8 mouse cellular contexts compared by ENCODE assay signal in the genomic region with DNA sequence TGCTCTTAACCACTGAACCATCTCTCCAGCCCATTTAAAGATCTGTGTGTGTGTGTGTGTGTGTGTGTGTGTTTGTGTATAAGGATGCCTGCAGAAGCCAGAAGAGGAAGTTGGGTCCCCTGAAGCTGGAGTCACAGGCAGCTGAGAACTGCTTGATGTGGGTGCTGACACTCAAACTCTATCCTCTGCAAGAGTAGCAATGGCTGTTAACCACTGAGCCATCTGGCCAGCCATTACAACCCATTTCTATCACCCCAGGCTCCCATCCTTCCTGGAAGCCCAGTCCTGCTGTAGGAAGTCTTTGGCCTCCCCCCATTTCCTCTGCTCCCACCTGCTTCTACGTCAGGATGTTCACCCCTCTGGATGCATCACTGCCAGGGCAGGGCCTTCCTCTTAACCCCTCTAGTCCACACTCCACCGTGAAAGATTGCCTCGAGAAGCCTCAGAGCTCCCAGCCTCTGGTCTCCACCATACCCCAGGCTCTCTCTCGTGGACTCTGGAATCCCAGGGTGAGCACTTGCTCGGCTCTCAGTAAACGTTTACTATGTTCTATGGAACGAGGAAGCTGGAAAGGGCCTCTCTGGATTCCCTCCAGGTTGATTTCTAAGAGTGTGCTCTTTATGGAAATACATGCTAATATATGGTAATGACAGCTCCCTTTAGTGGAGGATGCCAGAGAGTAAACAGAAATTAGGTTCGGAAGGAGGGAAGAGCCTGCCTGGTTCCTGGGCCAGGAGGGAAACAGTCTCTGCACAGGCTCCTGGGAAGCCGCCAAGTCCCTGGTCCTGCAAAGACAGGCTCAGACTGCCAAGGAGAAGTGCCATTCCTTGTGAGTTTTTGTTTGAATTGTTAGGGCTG. TPM values are rescaled to one million over a fixed set of nuclear protein-coding genes. Genes with fewer than 3 reads are reported as not detected.
DNase-seq lines count a peak whose midpoint lies in the region; ATAC-seq and TF ChIP-seq lines count a peak whose summit lies in the region.

No protein-coding gene starts in this region.

- peaks cover 45% of the 10 kb centered on the region for H3K4me1 ChIP-seq in forebrain, embryonic 15.5 days
- H3K4me1 ChIP-seq in forebrain, embryonic 11.5 days (replicated peaks; ENCODE audit: control insufficient read depth, insufficient read depth, low read length) = peaks cover 3% of the 10 kb centered on the region; the same call in 1 of the 2 replicates
- H3K4me1 ChIP-seq in hindbrain, postnatal 0 days (ENCODE audit: insufficient read depth, low read length) = peaks cover 4% of the 10 kb centered on the region; the same call in 1 of the 2 replicates
- 0 out of 2 replicates have a peak, but pooled peaks cover 7% of the 10 kb centered on the region for H3K4me1 ChIP-seq in lung, embryonic 14.5 days (ENCODE audit: insufficient read depth)
- 0 out of 2 replicates have a peak, but pooled peaks cover 5% of the 10 kb centered on the region for H3K4me1 ChIP-seq in stomach, embryonic 14.5 days (ENCODE audit: control insufficient read depth, insufficient read depth, low read length)

- ATAC-seq in forebrain, embryonic 15.5 days (replicated peaks) = peak; percentile 56
- ATAC-seq in forebrain, embryonic 11.5 days (replicated peaks; ENCODE audit: low FRiP score) = no peak
- no peak for ATAC-seq in hindbrain, postnatal 0 days
- ATAC-seq in lung, embryonic 14.5 days (ENCODE audit: insufficient read depth) = 0 out of 2 replicates have a peak, but pooled peaks have one; percentile 6
- ATAC-seq in stomach, embryonic 14.5 days (ENCODE audit: insufficient number of reproducible peaks, insufficient read depth, low FRiP score, low read depth) = no peak
- no peak for ATAC-seq in megakaryocyte-erythroid progenitor cell, adult 5-6 weeks (replicated peaks; ENCODE audit: low FRiP score, low TSS enrichment, poor library complexity, severe bottlenecking)

- H3K27ac ChIP-seq in forebrain, embryonic 15.5 days (replicated peaks) = peak overlapping the region; percentile 85
- H3K27ac ChIP-seq in forebrain, embryonic 11.5 days (ENCODE audit: low read depth, low read length) = no peak overlapping the region
- peak overlapping the region; percentile 26; the same call in 1 of the 2 replicates for H3K27ac ChIP-seq in hindbrain, postnatal 0 days
- peak overlapping the region; percentile 83 for H3K27ac ChIP-seq in lung, embryonic 14.5 days (ENCODE audit: low read depth)
- no peak overlapping the region for H3K27ac ChIP-seq in stomach, embryonic 14.5 days (ENCODE audit: low read length)

- no peaks in the 10 kb centered on the region; the same call in 1 of the 2 replicates for H3K27me3 ChIP-seq in forebrain, embryonic 15.5 days
- no peaks in the 10 kb centered on the region for H3K27me3 ChIP-seq in forebrain, embryonic 11.5 days (ENCODE audit: control insufficient read depth, insufficient read depth, low read length)
- no peaks in the 10 kb centered on the region for H3K27me3 ChIP-seq in hindbrain, postnatal 0 days (ENCODE audit: insufficient read depth, low read length)
- H3K27me3 ChIP-seq in lung, embryonic 14.5 days (ENCODE audit: insufficient read depth, low read length) = no peaks in the 10 kb centered on the region
- no peaks in the 10 kb centered on the region for H3K27me3 ChIP-seq in stomach, embryonic 14.5 days (ENCODE audit: control insufficient read depth, insufficient read depth, low read length)

- TF ChIP-seq CTCF in hindbrain, postnatal 0 days (IDR thresholded peaks at IDR 0.05; ENCODE audit: low read depth) = no peak
- no peak for TF ChIP-seq CTCF in lung, embryonic 14.5 days (IDR thresholded peaks at IDR 0.05; ENCODE audit: low read depth)

- no peaks in the 10 kb centered on the region for H3K9me3 ChIP-seq in forebrain, embryonic 15.5 days
- no peaks in the 10 kb centered on the region for H3K9me3 ChIP-seq in forebrain, embryonic 11.5 days (ENCODE audit: control insufficient read depth, low read length)
- H3K9me3 ChIP-seq in hindbrain, postnatal 0 days (ENCODE audit: low read length) = no peaks in the 10 kb centered on the region
- no peaks in the 10 kb centered on the region for H3K9me3 ChIP-seq in lung, embryonic 14.5 days (ENCODE audit: low read depth, low read length)
- no peaks in the 10 kb centered on the region for H3K9me3 ChIP-seq in stomach, embryonic 14.5 days (ENCODE audit: control insufficient read depth, low read depth, low read length)

- 0 out of 2 replicates have a peak overlapping the region, but pooled peaks have one; percentile 9 for H3K4me2 ChIP-seq in forebrain, embryonic 15.5 days (replicated peaks)
- no peak overlapping the region for H3K4me2 ChIP-seq in forebrain, embryonic 11.5 days (ENCODE audit: low read depth, low read length, severe bottlenecking)
- no peak overlapping the region for H3K4me2 ChIP-seq in hindbrain, postnatal 0 days (ENCODE audit: low read depth, low read length)
- H3K4me2 ChIP-seq in lung, embryonic 14.5 days = peak overlapping the region; percentile 18; the same call in 1 of the 2 replicates
- no peak overlapping the region for H3K4me2 ChIP-seq in stomach, embryonic 14.5 days (replicated peaks; ENCODE audit: low read depth, low read length)

- DNase-seq in forebrain, embryonic 11.5 days (ENCODE audit: low spot score) = no peak
- DNase-seq in spleen, postnatal 36 days (ENCODE audit: low spot score in 2 of 2) = peak; percentile 55 to 58
- DNase-seq in spleen, postnatal 14 days (ENCODE audit: low spot score in 2 of 2) = no peak
- DNase-seq in hindbrain, postnatal 0 days (ENCODE audit: low spot score) = peak; percentile 79
- DNase-seq in lung, embryonic 14.5 days = peak; percentile 78

- peaks cover 5% of the 10 kb centered on the region; the same call in 1 of the 2 replicates for H3K36me3 ChIP-seq in forebrain, embryonic 15.5 days
- H3K36me3 ChIP-seq in forebrain, embryonic 11.5 days (ENCODE audit: control insufficient read depth, insufficient read depth, low read length) = no peaks in the 10 kb centered on the region
- H3K36me3 ChIP-seq in hindbrain, postnatal 0 days (ENCODE audit: insufficient read depth, low read length) = peaks cover 12% of the 10 kb centered on the region
- H3K36me3 ChIP-seq in lung, embryonic 14.5 days (ENCODE audit: insufficient read depth) = peaks cover 13% of the 10 kb centered on the region; the same call in 1 of the 2 replicates
- peaks cover 8% of the 10 kb centered on the region for H3K36me3 ChIP-seq in stomach, embryonic 14.5 days (ENCODE audit: control insufficient read depth, insufficient read depth, low read length)

- WGBS in forebrain, embryonic 15.5 days = 18% methylated on average over 9 of the region's 9 CpGs
- 64% methylated on average over 9 of the region's 9 CpGs for WGBS in forebrain, embryonic 11.5 days
- 23% methylated on average over 9 of the region's 9 CpGs for WGBS in hindbrain, postnatal 0 days
- 29% methylated on average over 9 of the region's 9 CpGs for WGBS in lung, embryonic 14.5 days
- 33% methylated on average over 9 of the region's 9 CpGs for WGBS in stomach, embryonic 14.5 days

- H3K9ac ChIP-seq in forebrain, embryonic 15.5 days (replicated peaks) = no peak overlapping the region; the same call in 1 of the 2 replicates
- H3K9ac ChIP-seq in forebrain, embryonic 11.5 days (ENCODE audit: low read length) = no peak overlapping the region
- H3K9ac ChIP-seq in hindbrain, postnatal 0 days (replicated peaks; ENCODE audit: low read length) = no peak overlapping the region
- no peak overlapping the region; the same call in 1 of the 2 replicates for H3K9ac ChIP-seq in lung, embryonic 14.5 days
- H3K9ac ChIP-seq in stomach, embryonic 14.5 days (replicated peaks; ENCODE audit: low read depth, low read length) = 0 out of 2 replicates have a peak overlapping the region, but pooled peaks have one; percentile 6

- H3K4me3 ChIP-seq in forebrain, embryonic 15.5 days = no peak overlapping the region
- H3K4me3 ChIP-seq in forebrain, embryonic 11.5 days (ENCODE audit: low read depth, low read length) = no peak overlapping the region
- no peak overlapping the region for H3K4me3 ChIP-seq in hindbrain, postnatal 0 days (ENCODE audit: low read length)
- H3K4me3 ChIP-seq in lung, embryonic 14.5 days (ENCODE audit: low read depth, low read length) = no peak overlapping the region
- H3K4me3 ChIP-seq in stomach, embryonic 14.5 days (ENCODE audit: low read depth, low read length) = no peak overlapping the region

RNA-seq across cellular contexts. Expression of gene Orai2, which starts 3.3 kb away (rescaled TPM):
- polyA plus RNA-seq in forebrain, embryonic 15.5 days (2015; fragmentation: Nextera tagmentation; extraction: Ambion mirVana) = 35.0 and 39.1 TPM in 2 replicates
- polyA plus RNA-seq in forebrain, embryonic 11.5 days (2014; fragmentation: Nextera tagmentation; extraction: Ambion mirVana) = 8.4 and 9.3 TPM in 2 replicates
- total RNA-seq in hindbrain, postnatal 0 days (2014; rRNA removed) = 122 and 148 TPM in 2 replicates
- 50.6 and 56.8 TPM in 2 replicates for polyA plus RNA-seq in hindbrain, postnatal 0 days (2015; fragmentation: Nextera tagmentation; extraction: Ambion mirVana)
- polyA plus RNA-seq in lung, embryonic 14.5 days (2014; fragmentation: Nextera tagmentation; extraction: Ambion mirVana) = 7.0 and 7.1 TPM in 2 replicates
- polyA plus RNA-seq in stomach, embryonic 14.5 days (2014; fragmentation: Nextera tagmentation; extraction: Ambion mirVana) = 7.0 and 7.8 TPM in 2 replicates
- 14.5 and 20.3 TPM in 2 replicates for total RNA-seq in megakaryocyte-erythroid progenitor cell, adult 5-6 weeks (2014; fragmentation: Nextera tagmentation)
- total RNA-seq in megakaryocyte-erythroid progenitor cell, adult 5-6 weeks (2017) = 10.1 and 23.9 TPM in 2 replicates

RNA-seq across cellular contexts. Expression of gene Prkrip1, which starts 24.9 kb away (rescaled TPM):
- polyA plus RNA-seq in forebrain, embryonic 15.5 days (2015; fragmentation: Nextera tagmentation; extraction: Ambion mirVana) = 58.5 and 65.9 TPM in 2 replicates
- 66.8 and 81.3 TPM in 2 replicates for polyA plus RNA-seq in forebrain, embryonic 11.5 days (2014; fragmentation: Nextera tagmentation; extraction: Ambion mirVana)
- 11.2 and 15.1 TPM in 2 replicates for total RNA-seq in hindbrain, postnatal 0 days (2014; rRNA removed)
- 58.7 and 59.0 TPM in 2 replicates for polyA plus RNA-seq in hindbrain, postnatal 0 days (2015; fragmentation: Nextera tagmentation; extraction: Ambion mirVana)
- polyA plus RNA-seq in lung, embryonic 14.5 days (2014; fragmentation: Nextera tagmentation; extraction: Ambion mirVana) = 52.1 and 60.3 TPM in 2 replicates
- 49.5 and 50.9 TPM in 2 replicates for polyA plus RNA-seq in stomach, embryonic 14.5 days (2014; fragmentation: Nextera tagmentation; extraction: Ambion mirVana)
- total RNA-seq in megakaryocyte-erythroid progenitor cell, adult 5-6 weeks (2014; fragmentation: Nextera tagmentation) = 24.2 and 32.6 TPM in 2 replicates
- 67.4 and 131 TPM in 2 replicates for total RNA-seq in megakaryocyte-erythroid progenitor cell, adult 5-6 weeks (2017)

RNA-seq across cellular contexts. Expression of gene Alkbh4, which starts 37.9 kb away (rescaled TPM):
- polyA plus RNA-seq in forebrain, embryonic 15.5 days (2015; fragmentation: Nextera tagmentation; extraction: Ambion mirVana) = 18.4 and 19.5 TPM in 2 replicates
- polyA plus RNA-seq in forebrain, embryonic 11.5 days (2014; fragmentation: Nextera tagmentation; extraction: Ambion mirVana) = 23.2 and 24.5 TPM in 2 replicates
- 17.6 and 21.9 TPM in 2 replicates for total RNA-seq in hindbrain, postnatal 0 days (2014; rRNA removed)
- 15.2 and 15.4 TPM in 2 replicates for polyA plus RNA-seq in hindbrain, postnatal 0 days (2015; fragmentation: Nextera tagmentation; extraction: Ambion mirVana)
- 12.9 and 14.8 TPM in 2 replicates for polyA plus RNA-seq in lung, embryonic 14.5 days (2014; fragmentation: Nextera tagmentation; extraction: Ambion mirVana)
- polyA plus RNA-seq in stomach, embryonic 14.5 days (2014; fragmentation: Nextera tagmentation; extraction: Ambion mirVana) = 16.2 and 18.1 TPM in 2 replicates
- 12.1 and 19.2 TPM in 2 replicates for total RNA-seq in megakaryocyte-erythroid progenitor cell, adult 5-6 weeks (2014; fragmentation: Nextera tagmentation)
- total RNA-seq in megakaryocyte-erythroid progenitor cell, adult 5-6 weeks (2017) = 8.1 and 8.5 TPM in 2 replicates

RNA-seq across cellular contexts. Expression of gene Lrwd1, which starts 38.0 kb away (rescaled TPM):
- polyA plus RNA-seq in forebrain, embryonic 15.5 days (2015; fragmentation: Nextera tagmentation; extraction: Ambion mirVana) = 36.8 and 36.9 TPM in 2 replicates
- 48.1 and 53.3 TPM in 2 replicates for polyA plus RNA-seq in forebrain, embryonic 11.5 days (2014; fragmentation: Nextera tagmentation; extraction: Ambion mirVana)
- total RNA-seq in hindbrain, postnatal 0 days (2014; rRNA removed) = 32.9 and 35.8 TPM in 2 replicates
- polyA plus RNA-seq in hindbrain, postnatal 0 days (2015; fragmentation: Nextera tagmentation; extraction: Ambion mirVana) = 16.8 and 17.7 TPM in 2 replicates
- polyA plus RNA-seq in lung, embryonic 14.5 days (2014; fragmentation: Nextera tagmentation; extraction: Ambion mirVana) = 36.6 and 37.6 TPM in 2 replicates
- polyA plus RNA-seq in stomach, embryonic 14.5 days (2014; fragmentation: Nextera tagmentation; extraction: Ambion mirVana) = 28.7 and 28.8 TPM in 2 replicates
- total RNA-seq in megakaryocyte-erythroid progenitor cell, adult 5-6 weeks (2014; fragmentation: Nextera tagmentation) = 64.7 and 67.4 TPM in 2 replicates
- 47.7 and 49.6 TPM in 2 replicates for total RNA-seq in megakaryocyte-erythroid progenitor cell, adult 5-6 weeks (2017)

RNA-seq across cellular contexts. Expression of gene Polr2j, which starts 57.4 kb away (rescaled TPM):
- 230 and 234 TPM in 2 replicates for polyA plus RNA-seq in forebrain, embryonic 15.5 days (2015; fragmentation: Nextera tagmentation; extraction: Ambion mirVana)
- polyA plus RNA-seq in forebrain, embryonic 11.5 days (2014; fragmentation: Nextera tagmentation; extraction: Ambion mirVana) = 253 and 261 TPM in 2 replicates
- total RNA-seq in hindbrain, postnatal 0 days (2014; rRNA removed) = 94.2 and 159 TPM in 2 replicates
- polyA plus RNA-seq in hindbrain, postnatal 0 days (2015; fragmentation: Nextera tagmentation; extraction: Ambion mirVana) = 235 and 245 TPM in 2 replicates
- 217 and 229 TPM in 2 replicates for polyA plus RNA-seq in lung, embryonic 14.5 days (2014; fragmentation: Nextera tagmentation; extraction: Ambion mirVana)
- 239 and 243 TPM in 2 replicates for polyA plus RNA-seq in stomach, embryonic 14.5 days (2014; fragmentation: Nextera tagmentation; extraction: Ambion mirVana)
- 227 and 248 TPM in 2 replicates for total RNA-seq in megakaryocyte-erythroid progenitor cell, adult 5-6 weeks (2014; fragmentation: Nextera tagmentation)
- 163 and 177 TPM in 2 replicates for total RNA-seq in megakaryocyte-erythroid progenitor cell, adult 5-6 weeks (2017)

Comparison
In these comparisons a context has a peak if more than half of its experiments do, and no peak if none do; other contexts are left out.
1. ATAC-seq: peak in forebrain, embryonic 15.5 days (single experiment) and lung, embryonic 14.5 days (single experiment); none in forebrain, embryonic 11.5 days (single experiment), hindbrain, postnatal 0 days (single experiment), stomach, embryonic 14.5 days (single experiment) and megakaryocyte-erythroid progenitor cell, adult 5-6 weeks (single experiment).
2. H3K27ac ChIP-seq: peak in forebrain, embryonic 15.5 days (single experiment), hindbrain, postnatal 0 days (single experiment) and lung, embryonic 14.5 days (single experiment); none in forebrain, embryonic 11.5 days (single experiment) and stomach, embryonic 14.5 days (single experiment).
3. H3K4me2 ChIP-seq: peak in forebrain, embryonic 15.5 days (single experiment) and lung, embryonic 14.5 days (single experiment); none in forebrain, embryonic 11.5 days (single experiment), hindbrain, postnatal 0 days (single experiment) and stomach, embryonic 14.5 days (single experiment).
4. DNase-seq: peak in spleen, postnatal 36 days (2 of 2), hindbrain, postnatal 0 days (single experiment) and lung, embryonic 14.5 days (single experiment); none in forebrain, embryonic 11.5 days (single experiment) and spleen, postnatal 14 days (0 of 2).